Mouse (Mus musculus) adrenal gland, postnatal 36 days (tissue): ENCODE data around the gene Atxn7l3. TPM values are rescaled to one million over a fixed set of nuclear protein-coding genes. Genes with fewer than 3 reads are reported as not detected.
A peak's percentile ranks its signal among the peaks of the same experiment; 100 is the strongest.
"Not testable (repeated sequence)": the region's sequence is repeated elsewhere in the genome, so short reads cannot be mapped to it uniquely, and the experiment has no call there.

Experiments
- DNase-seq, 2 experiments: peaks; one replicate each; pipeline ENCODE4 v3.0.0; 2021; ENCODE audit warnings: mixed read lengths in 1 of 2
- total RNA-seq, 2 experiments: library from RNA; stranded (reverse); gene quantifications; 2 replicates each; pipeline ENCODE4 v1.2.3; 2021

The Atxn7l3 gene
- total RNA-seq, 2 experiments from 2014 or later: 51.6 to 54.2 TPM

DNA sequence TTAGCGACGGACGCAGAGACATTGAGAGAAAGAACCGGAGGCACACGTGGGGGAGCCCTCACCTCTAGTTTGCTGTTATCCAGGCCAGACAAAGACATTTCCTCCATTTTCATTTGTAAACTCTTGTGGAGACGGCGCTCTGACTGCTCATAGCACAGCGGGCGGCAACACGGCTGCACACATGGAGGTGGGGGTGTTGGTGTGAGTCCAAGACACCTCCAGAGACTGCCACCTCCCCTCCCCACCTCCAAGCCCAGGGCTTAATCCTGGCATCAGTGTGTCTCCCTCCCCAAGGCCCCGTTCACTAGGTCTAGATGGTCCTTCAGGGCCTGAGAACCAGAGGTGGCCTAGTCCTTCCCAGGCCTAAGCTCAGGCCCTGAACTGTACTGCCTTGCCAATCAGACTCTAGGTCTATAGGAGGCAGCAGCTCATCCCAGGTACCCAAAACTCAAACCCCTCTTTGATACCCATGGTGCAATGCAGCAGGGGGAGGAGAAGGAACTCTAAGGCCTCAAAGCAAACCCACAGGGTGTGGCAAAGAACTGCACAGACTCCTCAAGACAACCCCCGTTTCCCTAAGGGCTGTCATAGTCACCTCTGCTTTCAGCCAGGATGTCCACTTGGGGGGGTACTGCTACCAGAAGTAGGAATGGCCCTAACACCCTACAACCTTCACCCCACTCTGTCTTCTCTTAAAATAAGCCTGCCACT lies 1.4 kb downstream of the Atxn7l3 start:
- no peak for DNase-seq

DNA sequence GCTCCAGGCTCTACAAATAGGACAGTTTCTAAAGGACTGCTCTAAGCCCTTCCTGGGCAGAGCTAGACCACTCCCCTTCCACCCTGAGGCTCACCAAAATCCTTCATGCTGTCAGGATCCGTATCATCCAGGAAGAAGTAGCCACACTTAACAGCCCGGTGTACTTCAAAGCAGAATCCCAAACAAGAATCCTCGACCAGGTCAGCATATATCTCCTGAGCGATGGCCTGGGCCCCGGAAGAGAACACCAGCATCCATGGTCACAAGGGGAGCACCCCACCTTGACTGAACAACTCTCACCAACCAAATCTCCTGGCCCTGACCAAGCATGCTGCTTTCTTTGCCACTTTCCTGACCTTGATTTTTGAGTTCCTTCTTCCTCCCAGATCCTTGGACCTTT lies 2.0 kb downstream of the Atxn7l3 start:
- DNase-seq: no peak

DNA sequence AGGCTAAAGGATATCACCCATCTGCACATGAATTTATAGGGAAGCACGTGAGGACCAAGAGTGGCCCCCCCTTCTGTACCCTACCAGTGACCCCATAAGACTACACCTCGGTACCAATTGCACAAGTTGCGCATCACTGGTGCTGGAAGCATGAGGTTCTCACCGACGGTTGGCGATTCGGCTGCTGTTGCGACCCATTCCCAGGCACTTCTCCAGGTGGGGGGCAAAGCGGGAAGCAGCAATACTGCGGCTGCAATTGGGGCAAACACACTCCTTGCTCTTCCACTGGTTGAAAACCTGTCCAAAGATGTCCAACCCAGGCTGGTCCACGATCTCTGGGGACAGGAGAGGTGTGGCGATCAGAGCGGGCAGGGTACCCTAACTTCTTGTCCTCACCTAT lies 2.5 kb downstream of the Atxn7l3 start:
- DNase-seq: no peak

DNA sequence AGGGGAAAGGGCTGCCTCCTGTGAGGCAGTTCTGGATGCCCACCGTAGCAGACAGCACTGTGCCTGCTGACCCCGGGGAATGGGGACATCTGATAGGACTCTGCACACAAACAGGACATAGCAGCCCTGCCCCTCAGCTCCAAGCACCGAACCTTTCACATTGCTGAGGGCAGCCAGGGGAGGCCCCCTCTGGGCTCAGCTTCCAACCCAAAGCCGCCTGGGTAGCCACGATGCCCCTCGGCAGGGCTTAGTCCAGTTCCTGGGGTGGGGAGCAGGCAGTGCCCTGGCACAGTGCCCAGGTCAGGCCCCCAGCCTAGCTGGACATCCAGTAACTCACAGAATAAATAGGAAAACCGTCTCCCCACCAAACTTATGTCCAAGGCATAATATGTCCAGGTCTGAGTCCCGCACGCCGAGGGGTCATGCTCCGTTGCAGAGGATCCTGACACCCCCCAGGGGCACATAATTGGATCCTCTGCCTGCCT lies 5.3 kb downstream of the Atxn7l3 start:
- no peak for DNase-seq

DNA sequence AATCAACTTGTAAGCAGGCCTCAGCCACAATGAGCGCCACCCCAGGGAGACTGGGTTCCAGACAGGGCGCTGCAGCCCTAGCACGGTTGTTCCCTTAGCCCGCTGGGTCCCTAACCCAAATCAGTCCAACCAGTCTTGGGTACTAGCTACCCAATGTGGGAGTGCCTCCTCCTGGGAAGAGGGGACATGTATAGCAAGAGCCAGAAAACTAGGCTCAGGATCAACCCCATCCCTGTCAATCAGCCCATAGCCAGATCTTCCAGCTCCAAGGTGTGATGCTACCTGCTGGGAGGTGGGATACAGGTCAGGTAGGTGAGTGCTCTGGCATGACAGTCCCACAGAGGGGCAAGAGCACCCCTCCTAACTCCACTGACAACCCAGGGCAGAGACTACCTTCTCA lies 6.3 kb downstream of the Atxn7l3 start:
- DNase-seq: no peak

DNA sequence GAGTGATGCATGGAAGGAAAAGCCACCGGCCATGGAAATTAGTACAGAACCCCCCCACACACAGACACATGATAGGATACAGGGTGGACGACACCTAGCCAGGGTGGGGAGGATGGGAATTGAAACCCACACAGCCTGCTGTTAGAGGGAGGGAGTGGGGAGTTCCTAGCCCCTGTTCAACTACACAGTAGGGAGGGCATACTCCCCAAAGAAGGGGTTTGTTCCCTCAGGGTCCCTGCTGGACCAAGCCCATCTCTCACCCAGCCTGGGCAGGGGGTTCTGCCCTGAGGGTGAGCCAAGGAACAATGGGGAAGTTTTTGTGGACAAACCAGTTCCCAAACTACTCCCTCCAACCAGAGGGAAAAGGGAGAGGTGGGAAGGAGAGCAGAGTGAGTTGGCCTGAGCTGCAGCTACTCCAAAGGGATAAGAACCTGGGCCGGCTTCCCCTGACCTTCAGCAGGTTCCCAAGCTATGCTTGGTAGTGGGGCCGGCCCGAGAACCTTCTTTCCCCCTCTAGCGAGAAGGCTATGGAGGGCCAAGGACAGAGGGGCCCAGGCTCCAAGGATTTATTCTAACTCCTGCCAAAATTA lies 6.8 kb downstream of the Atxn7l3 start:
- no peak for DNase-seq

DNA sequence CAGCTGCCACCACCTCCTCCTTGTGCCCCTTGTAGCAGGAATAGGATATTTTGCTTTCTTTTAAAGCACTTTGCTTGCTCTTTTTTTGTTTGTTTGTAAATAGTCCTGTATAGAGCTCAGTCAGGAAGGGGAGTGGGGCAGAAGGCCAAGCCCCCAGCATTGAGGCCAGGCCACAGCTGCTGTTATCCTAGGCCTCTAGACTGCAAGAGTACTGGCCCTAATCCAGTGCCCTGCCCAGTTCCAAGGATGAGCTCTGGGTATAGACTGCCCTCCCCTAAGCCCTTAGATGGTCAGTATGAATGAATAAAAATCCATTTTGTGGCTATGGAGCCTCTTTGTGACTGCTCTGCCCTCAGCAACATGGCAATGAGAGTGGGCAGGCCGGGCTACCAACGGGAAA lies 7.5 kb downstream of the Atxn7l3 start:
- DNase-seq: peak in 1 of 2 experiments; percentile 28

DNA sequence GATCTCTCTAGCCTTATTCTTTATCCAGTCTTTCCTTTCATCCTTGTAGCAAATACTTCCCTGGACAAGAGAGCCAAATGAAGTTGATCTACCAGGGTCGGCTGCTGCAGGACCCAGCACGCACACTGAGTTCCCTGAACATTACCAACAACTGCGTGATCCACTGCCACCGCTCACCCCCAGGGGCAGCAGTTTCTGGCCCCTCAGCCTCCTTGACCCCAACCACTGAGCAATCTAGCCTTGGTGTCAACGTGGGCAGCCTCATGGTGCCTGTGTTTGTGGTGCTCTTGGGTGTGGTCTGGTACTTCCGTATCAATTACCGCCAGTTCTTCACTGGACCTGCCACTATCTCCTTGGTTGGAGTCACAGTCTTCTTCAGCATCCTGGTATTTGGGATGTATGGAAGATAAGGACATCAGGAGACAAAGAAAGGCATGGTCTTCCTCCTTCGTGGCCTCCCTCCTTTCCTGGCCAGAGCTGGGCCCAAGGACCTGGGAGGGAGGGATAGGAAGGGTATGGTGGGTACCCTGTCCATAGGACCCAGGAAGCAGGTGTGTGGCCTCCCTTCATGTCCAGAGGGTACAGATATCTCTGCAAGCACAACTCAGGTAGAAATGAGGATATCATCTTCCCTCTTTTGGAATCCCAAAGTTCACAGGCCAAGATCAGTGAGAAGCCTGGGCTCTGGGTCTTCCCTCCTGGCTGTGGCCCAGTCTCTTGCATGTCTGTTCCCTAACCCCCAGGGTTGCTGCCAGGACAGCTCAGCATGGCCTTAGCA lies 8.2 kb downstream of the Atxn7l3 start:
- DNase-seq: no peak

DNA sequence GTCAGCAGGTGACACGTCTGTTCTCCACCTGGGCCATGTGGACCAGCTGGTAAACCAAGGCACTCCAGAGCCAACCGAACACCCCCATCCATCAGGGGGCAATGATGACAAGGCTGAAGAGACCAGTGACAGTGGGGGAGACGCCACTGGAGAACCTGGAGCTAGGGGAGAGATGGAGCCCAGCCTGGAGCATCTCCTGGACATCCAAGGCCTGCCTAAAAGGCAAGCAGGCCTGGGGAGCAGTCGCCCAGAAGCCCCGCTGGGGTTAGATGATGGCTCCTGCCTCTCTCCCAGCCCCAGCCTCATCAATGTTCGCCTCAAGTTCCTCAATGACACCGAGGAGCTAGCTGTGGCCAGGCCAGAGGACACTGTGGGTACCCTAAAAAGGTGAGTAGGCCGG lies 8.9 kb downstream of the Atxn7l3 start:
- no peak for DNase-seq

DNA sequence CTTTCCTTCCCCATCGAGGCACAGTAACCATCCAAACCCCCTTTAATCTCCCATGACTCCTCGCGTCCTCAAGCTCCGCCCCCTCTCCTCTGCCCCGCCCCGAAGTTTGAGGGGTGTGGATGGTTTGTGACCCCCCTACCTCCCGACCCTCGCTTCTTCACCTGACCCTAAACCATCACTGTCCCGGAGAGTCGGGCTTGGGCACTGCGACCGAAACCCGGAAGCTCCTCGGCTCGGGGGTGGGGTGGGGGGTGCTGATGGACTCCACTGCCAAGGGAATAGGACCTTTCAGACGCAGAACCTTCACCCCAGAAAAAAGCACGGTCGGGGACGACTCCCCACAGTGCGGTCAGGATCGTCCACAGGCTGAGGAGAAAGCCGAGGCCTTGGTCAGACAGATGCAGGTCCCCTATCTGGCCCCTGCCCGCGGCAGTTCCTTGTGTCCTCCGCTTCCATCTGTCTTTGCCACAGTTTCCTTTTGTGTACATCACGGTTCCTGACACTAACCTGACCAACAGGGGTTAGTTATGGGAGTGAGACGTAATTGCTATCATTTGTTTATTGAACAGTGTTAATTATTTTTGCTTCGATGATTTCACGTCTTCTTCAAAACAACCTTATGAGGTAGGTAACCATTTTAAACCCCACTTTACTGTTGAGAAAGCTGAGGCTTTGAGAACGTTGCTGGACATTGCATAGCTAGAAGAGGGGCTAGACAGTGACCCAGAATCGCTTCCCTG lies 11.2 kb downstream of the Atxn7l3 start:
- no peak for DNase-seq

DNA sequence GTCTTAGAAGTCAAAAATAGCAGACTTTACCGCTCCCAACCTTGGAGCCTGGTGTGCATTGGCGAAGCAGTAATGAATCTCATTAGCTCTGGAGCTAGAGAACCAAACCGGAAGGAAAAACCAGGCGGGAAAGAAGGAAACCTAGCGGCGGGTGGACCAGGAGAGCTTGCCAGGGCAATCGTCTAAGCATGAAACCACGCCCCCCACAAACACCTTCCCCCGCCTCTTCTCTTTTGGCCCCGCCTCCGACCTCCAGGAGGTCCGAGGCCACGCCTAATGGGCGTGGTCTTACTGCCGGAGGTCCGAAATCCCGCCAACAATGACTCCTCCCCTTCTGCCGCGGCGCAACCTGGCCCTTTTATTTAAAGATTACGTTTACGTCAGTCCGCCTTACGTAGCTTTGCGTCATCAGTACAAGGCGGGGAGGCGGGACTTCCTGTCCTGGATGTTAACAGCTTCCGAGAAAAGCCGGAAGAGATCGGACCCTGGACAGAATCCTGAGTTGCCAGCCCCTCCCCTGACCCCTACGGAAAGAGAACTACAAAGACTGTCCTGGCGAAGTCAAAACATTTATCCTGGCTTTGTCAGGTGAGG lies 11.8 kb downstream of the Atxn7l3 start, which contains the start of gene Tmub2:
Gene Tmub2, plus strand, starts transcription at position 431 of the 594 bp plus-strand sequence.
- DNase-seq: peak; percentile 94 to 96

DNA sequence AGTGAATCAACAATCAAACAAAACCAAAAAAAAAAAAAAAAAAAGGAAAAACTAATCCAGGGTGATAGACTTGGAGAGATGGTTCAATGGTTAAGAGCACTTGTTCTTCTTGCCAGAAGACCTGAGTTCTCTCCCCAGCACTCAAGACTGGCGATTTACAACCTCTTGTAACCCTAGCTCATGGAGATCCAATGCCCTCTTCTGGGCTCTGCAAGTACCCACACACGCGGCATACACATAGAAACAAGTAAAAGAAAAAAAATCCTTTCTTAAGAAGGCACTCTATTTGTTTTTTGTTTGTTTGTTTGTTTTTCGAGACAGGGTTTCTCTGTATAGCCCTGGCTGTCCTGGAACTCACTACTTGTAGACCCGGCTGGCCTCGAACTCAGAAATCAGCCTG lies 12.5 kb downstream of the Atxn7l3 start:
- DNase-seq: no peak

DNA sequence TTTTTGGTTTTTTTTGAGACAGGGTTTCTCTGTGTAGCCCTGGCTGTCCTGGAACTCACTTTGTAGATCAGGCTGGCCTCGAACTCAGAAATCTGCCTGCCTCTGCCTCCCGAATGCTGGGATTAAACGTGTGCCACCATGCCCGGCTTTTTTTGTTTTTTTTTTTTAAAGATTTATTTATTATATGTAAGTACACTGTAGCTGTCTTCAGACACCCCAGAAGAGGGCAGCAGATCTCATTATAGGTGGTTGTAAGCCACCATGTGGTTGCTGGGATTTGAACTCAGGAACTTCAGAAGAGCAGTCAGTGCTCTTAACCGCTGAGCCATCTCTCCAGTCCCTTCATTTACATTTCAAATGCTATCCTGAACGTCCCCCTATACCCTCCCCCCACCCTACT lies 16.2 kb downstream of the Atxn7l3 start:
- not testable (repeated sequence) for DNase-seq

DNA sequence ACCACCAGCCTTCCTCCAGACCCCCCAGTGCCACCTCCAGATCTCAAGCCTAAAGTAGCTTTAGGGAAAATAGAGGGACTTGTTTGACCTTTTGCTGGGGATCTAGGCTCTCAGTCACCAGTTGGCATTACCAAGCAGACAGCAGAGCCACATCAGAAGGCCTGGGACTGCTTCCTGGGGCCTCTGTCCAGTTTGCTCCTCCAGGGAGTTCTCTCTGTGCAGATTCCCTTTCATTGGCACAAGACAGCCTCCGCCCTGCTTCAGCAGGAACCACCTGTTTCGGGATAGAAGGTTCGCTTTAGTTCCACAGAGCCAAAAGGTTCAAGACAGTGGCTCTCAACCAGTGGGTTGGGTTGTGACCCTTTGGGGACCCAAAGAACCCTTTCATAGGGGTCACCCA lies 16.8 kb downstream of the Atxn7l3 start:
- DNase-seq: no peak

DNA sequence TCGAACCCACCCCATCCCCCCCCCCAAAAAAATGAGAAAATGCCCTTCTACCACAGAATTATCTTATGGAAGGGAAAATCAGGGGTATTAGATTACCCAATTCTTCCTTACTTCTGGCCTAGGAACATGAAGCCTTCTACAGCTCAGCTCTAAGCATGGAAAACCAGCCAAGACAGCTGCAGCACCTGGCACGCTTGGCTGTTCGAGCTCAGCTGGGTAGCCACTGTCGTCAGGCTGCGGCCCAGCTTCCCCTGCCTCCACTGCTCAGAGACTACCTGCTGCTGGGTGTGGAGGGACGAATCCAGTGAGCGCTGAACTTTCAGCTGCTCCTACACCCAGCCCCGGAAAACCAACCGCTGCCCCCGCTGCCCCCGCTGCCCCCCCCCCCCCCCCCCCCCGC lies 18.7 kb downstream of the Atxn7l3 start:
- no peak for DNase-seq

DNA sequence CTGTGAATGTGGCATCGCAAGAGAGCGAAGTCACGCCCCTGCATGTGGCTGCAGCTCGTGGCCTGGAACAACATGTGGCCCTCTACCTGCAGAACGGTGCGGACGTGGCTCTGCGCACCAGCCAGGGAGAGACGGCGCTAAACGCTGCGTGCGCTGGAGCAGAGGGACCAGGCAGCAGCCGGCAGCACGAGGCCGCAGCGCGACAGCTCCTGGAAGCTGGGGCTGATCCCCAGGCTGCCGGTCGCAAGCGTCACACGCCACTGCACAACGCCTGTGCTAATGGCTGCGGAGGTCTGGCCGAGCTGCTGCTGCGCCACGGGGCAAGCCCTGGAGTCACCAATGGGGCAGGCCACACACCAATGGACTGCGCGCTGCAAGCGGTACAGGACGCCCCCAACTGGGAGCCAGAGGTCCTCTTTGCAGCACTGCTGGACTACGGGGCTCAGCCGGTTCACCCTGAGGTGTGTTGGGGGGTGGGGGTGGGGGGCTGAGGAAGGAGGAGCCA lies 20.0 kb downstream of the Atxn7l3 start:
- peak; percentile 62 to 66 for DNase-seq

DNA sequence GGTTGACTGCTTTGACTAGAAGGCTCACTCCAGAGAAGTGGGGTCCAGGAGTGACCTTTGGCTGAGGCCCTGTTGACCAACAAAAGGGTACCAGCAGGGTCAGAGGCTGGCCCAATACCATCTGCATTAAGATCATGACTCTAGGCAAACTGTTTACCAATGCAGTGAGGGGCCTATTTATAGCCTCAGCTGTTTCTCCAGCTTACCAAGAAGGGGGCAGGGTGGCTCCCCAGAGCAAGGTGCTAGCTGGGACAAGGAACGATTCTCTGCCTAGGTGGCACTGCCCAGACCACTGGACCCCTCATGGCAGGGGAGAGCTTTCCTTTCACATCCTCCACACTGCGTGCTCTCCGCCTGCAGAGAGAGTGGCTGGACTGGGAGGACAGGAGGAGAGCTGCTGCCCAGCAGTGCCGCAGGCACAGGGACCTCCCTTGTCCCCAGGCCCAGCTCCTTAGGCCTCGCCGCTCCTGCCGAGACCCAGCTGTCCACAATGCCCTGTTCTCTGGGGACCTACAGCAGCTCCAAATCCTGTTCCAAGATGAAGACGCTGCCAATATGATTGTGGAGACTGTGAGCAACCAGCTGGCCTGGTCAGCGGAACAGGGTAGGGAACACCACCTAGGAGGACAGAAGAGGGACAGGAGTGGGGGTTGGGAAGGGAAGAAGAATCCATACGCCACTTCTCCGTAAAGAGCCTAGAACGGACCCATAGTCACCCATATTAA lies 27.7 kb downstream of the Atxn7l3 start, which contains the start of gene Asb16:
Gene Asb16, plus strand, starts transcription at position 224 of the 725 bp plus-strand sequence.
- no peak for DNase-seq

DNA sequence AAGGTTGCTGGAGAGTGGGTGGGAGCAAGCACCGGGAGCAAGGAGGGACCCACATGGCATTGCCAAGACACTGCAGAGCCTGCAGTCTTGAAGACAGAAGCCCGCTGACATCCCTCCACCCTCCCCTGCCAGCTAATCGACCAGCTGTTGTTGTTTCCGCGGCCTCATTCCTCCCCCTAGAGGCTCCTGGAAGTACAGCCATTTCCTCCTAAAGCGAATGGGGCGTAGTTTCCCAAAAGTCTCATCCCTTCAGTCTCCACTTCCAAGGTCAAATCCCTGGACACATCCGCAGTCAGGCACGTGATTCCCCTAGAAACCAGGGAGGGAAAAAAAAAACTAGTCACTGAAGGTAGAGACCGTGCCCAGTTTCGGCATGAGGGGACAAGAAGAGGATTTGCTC lies 29.0 kb downstream of the Atxn7l3 start:
- DNase-seq: peak; percentile 78 to 85

DNA sequence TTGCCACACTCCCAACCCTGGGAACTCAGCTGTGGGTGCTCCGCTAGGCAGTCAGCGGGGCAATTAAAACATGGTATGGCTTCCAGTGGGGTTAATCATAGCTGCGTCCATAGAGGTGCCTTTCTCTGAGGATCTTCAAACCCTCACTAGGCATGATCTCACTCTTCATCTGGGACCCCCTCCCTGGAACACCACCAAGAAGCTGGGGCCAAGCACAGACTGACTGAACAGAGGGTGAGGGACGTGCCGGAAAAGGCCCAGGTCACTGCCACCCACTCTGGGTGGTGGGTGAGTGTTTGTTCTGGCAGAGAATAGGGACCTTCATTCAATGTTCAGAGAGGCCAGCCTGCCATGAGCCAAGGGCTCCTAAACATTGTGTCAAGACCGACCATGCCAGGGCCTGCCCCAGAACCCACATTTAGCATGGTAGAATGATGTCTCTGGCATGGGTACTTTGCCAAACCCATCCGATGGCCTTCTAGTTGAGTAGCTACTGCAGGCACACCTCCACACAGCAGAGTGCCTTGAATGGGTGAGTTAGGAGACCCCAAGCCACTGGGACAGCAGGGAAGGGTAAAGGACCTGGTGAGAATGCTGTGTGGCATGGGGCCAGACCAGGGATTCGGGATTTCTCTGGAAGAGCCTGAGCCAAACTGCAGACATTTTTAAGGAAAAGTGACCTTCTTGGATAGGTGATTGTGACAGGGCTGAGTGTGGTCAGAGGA lies 29.6 kb downstream of the Atxn7l3 start:
- DNase-seq: no peak

DNA sequence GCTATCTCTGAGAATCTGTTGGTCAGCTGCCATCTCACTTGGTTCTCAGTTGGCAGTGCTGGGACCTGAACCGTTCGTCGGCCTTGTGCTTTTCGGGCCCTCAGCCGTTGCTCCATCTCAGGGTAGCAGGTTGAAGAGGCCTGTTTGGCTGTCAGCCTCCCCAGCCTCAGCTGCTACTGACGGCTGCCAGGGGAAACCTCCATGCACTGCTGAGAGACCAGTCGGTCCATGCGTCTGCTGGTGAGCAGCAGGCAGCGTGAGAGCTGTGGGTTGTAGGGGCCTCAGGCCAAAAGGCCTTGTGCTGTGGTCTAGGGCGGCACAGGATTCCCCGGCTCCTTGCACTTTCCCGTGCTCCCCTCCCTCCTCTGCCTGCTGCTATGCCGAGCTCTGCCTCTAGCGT lies 30.6 kb downstream of the Atxn7l3 start:
- no peak for DNase-seq
